Mouse (Mus musculus) limb, embryonic 15.5 days (tissue): ENCODE data around the gene Hsd17b3. TPM values are rescaled to one million over a fixed set of nuclear protein-coding genes. Genes with fewer than 3 reads are reported as not detected.
"Not testable (repeated sequence)": the region's sequence is repeated elsewhere in the genome, so short reads cannot be mapped to it uniquely, and the experiment has no call there.

Experiments
- ATAC-seq: fragments of 200-750 bp; cut with Nextera tagmentation; 2 replicates; pipeline ENCODE4 v1.8.0; 2017; ENCODE audit warnings: low read depth, moderate TSS enrichment; ENCODE audit not compliant: insufficient number of reproducible peaks, low FRiP score, low TSS enrichment
- H3K27ac ChIP-seq: fragments of 300-500 bp; sonication (generic); 2 replicates; pipeline ENCODE4 v1.5.1; 2015; ENCODE audit warnings: moderate library complexity, mild to moderate bottlenecking, inconsistent platforms
- H3K27me3 ChIP-seq: fragments of 300-500 bp; sonication (generic); 2 replicates; pipeline ENCODE4 v1.6.1; 2015; ENCODE audit warnings: inconsistent platforms
- H3K36me3 ChIP-seq: fragments of 300-500 bp; sonication (generic); 2 replicates; pipeline ENCODE4 v1.6.1; 2015; ENCODE audit warnings: inconsistent platforms
- H3K4me1 ChIP-seq: fragments of 300-500 bp; sonication (generic); 2 replicates; pipeline ENCODE4 v1.6.1; 2015; ENCODE audit warnings: inconsistent platforms
- H3K4me2 ChIP-seq: fragments of 300-500 bp; sonication (generic); 2 replicates; pipeline ENCODE4 v1.6.1; 2015; ENCODE audit warnings: mild to moderate bottlenecking, inconsistent platforms
- H3K4me3 ChIP-seq: fragments of 300-500 bp; sonication (generic); 2 replicates; pipeline ENCODE4 v1.5.1; 2015; ENCODE audit warnings: mild to moderate bottlenecking, inconsistent platforms
- H3K9ac ChIP-seq: fragments of 300-500 bp; sonication (generic); 2 replicates; pipeline ENCODE4 v1.6.1; 2015; ENCODE audit warnings: inconsistent platforms
- H3K9me3 ChIP-seq: fragments of 300-500 bp; sonication (generic); 2 replicates; pipeline ENCODE4 v1.6.1; 2016; ENCODE audit warnings: inconsistent platforms
- WGBS: fragments of 180-500 bp; shearing (Covaris S2); methylation state at CpG from one replicate; pipeline ENCODE4 v1.1.7; 2015; 5-methylcytosine and 5-hydroxymethylcytosine counted together
- polyA plus RNA-seq: library from polyadenylated mRNA; unstranded; fragments of >200 nt; fragmentation: Nextera tagmentation; extraction: Ambion mirVana; gene quantifications from 2 replicates; pipeline ENCODE4 v1.2.1, GENCODE M21; 2015

Hsd17b3 gene
- polyA plus RNA-seq, 1 experiment from 2014 or later, result not detected

DNA sequence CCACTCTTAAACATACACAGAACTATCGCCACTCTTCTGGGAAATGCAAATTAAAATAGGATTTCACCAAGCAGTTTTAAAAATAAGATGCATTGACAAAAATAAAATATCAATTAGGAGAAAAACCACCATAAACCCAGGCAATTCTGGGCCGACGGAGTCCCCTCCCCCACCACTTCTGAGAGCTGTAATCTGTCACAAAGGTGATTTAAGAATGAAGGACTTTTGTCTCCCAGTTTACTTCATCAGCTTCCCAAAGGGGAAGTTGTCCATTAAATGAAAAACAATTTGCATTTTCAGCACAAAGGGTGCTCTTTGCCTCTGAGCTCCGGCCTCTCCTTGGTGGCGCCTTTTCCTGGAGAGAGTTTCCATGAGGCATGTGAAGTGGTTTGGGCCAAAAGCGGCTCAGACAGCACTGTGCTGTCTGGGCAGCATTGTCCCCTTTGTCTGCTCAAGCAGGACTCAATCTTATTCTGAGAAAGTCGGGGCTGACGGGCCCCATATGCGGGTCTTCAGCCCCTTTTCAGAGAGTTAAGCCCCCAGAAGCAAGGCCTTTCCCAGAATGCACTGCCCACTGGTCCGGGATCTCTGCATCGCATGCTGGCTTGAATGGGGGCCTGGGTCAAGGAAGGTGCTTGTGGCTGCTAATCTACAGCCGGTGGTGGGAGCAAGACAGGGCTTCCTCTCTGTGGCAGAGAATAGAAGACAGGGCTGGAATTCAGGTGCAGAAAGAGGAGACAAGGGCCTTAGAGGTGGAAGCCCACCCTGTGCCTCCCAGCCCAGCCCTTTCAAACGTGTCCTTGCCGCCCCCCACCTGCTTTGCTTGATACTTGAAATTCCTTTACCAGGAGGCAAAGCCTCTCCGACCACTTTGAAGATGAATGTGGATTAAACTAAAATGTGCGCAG is 7.8 kb downstream of the Hsd17b3 start:
- H3K9ac ChIP-seq, result no peak overlapping the region
- no peak for ATAC-seq
- H3K4me1 ChIP-seq, result no peaks in the 10 kb centered on the region; the same call in 1 of the 2 replicates
- H3K9me3 ChIP-seq, result no peaks in the 10 kb centered on the region
- H3K27me3 ChIP-seq, result no peaks in the 10 kb centered on the region
- WGBS, result 48% methylated on average over 16 of the region's 16 CpGs
- no peak overlapping the region for H3K4me2 ChIP-seq
- H3K4me3 ChIP-seq, result no peak overlapping the region
- no peaks in the 10 kb centered on the region for H3K36me3 ChIP-seq
- H3K27ac ChIP-seq, result no peak overlapping the region

DNA sequence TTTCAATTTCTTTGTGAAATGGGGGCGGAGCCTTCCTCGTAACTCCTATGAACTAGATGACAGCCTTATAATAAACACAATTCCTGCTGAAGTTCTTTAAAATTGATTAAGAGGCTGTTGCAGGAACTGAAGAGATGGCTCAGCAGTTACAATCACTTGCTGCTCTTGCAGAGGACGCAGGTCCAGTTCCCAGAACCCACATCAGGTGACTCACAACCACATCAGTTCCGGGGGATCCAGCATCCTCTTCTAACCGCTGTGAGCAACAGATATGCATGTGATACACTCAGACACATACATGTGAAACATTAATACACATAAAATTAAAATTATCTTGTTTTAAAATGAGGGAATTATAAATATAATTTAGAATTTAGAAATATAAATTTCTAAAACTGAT is 11.4 kb downstream of the Hsd17b3 start:
- Histone ChIP-seq H3K36me3 (no peaks in the 10 kb centered on the region), H3K4me2 (no peak overlapping the region), H3K9ac (no peak overlapping the region), H3K9me3 (no peaks in the 10 kb centered on the region), H3K4me3 (no peak overlapping the region), H3K27me3 (no peaks in the 10 kb centered on the region), H3K4me1 (no peaks in the 10 kb centered on the region; the same call in 1 of the 2 replicates), H3K27ac (no peak overlapping the region)
- WGBS, result 83% methylated on average over 5 of the region's 5 CpGs
- ATAC-seq, result no peak

DNA sequence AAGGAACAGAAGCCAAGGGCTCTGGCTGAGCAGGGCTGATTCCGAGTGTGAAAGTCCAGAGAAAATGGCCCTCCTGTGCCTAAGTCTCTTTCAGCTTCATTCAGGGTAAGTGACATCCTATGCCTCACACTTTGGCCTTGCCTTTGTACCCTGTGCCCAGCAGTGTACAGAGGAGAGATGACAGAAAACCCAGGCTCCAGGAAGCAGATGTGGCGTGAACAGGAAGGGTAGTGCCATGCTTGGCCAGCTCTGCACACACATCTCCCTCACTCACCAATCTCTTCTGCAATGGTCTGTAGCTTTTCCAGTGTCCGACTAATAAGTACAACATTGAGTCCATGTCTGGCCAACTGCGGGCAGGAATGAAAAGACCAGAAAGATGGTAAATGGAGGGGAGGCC is 13.0 kb downstream of the Hsd17b3 start:
- no peaks in the 10 kb centered on the region for H3K9me3 ChIP-seq
- no peak overlapping the region for H3K4me2 ChIP-seq
- H3K4me1 ChIP-seq, result no peaks in the 10 kb centered on the region; the same call in 1 of the 2 replicates
- H3K36me3 ChIP-seq, result no peaks in the 10 kb centered on the region
- no peak for ATAC-seq
- 84% methylated on average over 4 of the region's 4 CpGs for WGBS
- no peak overlapping the region for H3K4me3 ChIP-seq
- no peak overlapping the region for H3K9ac ChIP-seq
- no peak overlapping the region for H3K27ac ChIP-seq
- H3K27me3 ChIP-seq, result no peaks in the 10 kb centered on the region

DNA sequence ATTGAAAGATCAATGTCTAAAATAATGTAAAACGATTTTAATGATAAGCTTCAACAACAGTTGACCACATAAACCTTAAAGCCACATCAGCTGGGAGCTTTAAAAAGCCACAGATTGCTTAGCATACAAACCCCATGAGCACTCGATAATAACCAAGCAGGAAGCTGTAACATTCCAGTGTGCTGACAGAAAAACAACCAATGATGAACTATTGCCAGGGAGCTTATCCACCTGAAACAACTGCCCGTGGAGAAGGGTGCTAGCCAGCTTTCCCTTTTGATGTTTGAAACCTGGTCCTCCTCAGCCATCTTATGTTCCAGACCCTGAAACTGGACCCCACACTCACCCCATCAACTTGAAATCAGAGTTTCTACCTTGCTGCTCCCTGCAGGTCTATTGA is 22.4 kb downstream of the Hsd17b3 start:
- WGBS, result 7% methylated on average over 3 of the region's 3 CpGs
- Histone ChIP-seq H3K27me3 (no peaks in the 10 kb centered on the region), H3K36me3 (no peaks in the 10 kb centered on the region), H3K9me3 (no peaks in the 10 kb centered on the region), H3K27ac (no peak overlapping the region), H3K9ac (no peak overlapping the region), H3K4me3 (no peak overlapping the region), H3K4me2 (no peak overlapping the region), H3K4me1 (peaks cover 6% of the 10 kb centered on the region; the same call in 1 of the 2 replicates)
- no peak for ATAC-seq

DNA sequence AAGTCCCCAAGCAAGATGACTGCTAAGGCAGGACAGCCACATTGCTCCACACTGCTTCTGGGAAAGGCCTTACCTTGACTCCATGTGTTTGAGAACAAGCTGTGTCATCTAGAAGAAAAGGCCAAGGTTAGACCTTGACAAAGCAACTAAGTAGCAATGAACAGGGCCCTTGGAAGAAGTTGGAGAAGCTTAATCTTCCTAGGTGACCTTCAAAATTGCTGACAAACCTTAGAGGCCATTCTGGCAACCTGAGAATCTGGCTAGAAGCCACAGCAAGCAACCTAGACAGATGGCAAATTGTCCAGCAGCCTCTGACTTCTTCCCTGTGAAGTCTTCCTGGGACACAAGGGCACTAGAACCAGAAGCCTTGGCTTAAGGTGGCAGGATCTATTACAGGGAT is 24.8 kb downstream of the Hsd17b3 start:
- Histone ChIP-seq H3K4me2 (no peak overlapping the region), H3K27me3 (no peaks in the 10 kb centered on the region)
- ATAC-seq, result no peak

DNA sequence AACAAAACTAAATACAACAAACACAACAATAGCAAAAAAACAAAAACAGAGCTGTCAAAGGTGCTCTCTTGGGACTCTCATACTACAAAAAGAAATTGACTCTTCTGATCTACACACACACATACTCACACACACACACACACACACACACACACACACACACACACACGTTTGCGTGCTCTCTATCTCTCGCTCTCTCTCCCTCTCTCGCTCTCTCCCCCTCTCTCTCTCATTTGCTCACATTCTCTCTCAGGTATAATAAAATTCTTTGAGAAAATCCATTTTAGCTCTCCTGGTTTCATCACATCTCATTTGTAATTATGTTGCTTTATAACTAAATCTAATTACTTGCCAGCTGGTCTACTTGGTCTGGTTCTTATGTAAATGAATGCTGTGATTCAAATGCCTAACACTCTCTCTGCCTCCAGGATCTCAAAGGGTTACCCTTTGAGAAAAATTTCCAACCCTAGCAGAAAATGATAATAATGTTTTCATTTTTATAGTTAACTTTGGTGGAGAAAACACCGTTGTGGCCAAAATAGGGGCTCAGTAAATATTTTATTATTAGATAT is 28.0 kb downstream of the Hsd17b3 start:
- WGBS, result 73% methylated on average over 5 of the region's 5 CpGs
- no peak overlapping the region for H3K27ac ChIP-seq
- H3K27me3 ChIP-seq, result no peaks in the 10 kb centered on the region
- no peak overlapping the region for H3K9ac ChIP-seq
- no peak for ATAC-seq
- no peaks in the 10 kb centered on the region for H3K4me1 ChIP-seq
- H3K4me3 ChIP-seq, result no peak overlapping the region
- no peaks in the 10 kb centered on the region for H3K9me3 ChIP-seq
- no peak overlapping the region for H3K4me2 ChIP-seq
- no peaks in the 10 kb centered on the region for H3K36me3 ChIP-seq

More for the DNA sequence above, 24.8 kb downstream of the Hsd17b3 start:
- H3K27ac ChIP-seq, result no peak overlapping the region
- no peak overlapping the region for H3K4me3 ChIP-seq
- no peak overlapping the region for H3K9ac ChIP-seq
- H3K9me3 ChIP-seq, result no peaks in the 10 kb centered on the region
- H3K36me3 ChIP-seq, result no peaks in the 10 kb centered on the region
- H3K4me1 ChIP-seq, result peaks cover 6% of the 10 kb centered on the region; the same call in 1 of the 2 replicates

DNA sequence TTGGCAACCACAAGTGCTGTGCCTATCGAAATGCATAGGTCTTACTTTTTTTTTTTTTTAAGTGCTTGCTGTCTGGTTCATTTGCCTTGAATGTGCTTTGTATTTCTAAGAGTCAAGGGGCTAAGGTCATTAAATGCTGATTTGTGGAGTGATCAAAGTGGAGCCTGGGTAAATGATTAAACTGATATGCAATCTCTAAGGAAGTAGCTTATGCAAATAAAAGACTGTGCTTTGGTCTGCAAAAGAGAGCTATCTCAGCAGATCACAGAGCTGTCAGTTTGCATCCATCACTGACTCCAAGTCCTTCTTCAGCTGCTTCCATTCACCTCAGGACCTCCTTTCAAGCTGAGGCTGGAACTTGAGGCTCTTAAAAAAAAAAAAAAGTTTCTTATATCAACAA is 35.1 kb downstream of the Hsd17b3 start:
- no peaks in the 10 kb centered on the region for H3K36me3 ChIP-seq
- H3K9me3 ChIP-seq, result no peaks in the 10 kb centered on the region
- WGBS, result 78% methylated on average over 1 of the region's 1 CpGs
- H3K4me1 ChIP-seq, result no peaks in the 10 kb centered on the region
- no peak overlapping the region for H3K27ac ChIP-seq
- H3K27me3 ChIP-seq, result no peaks in the 10 kb centered on the region
- no peak for ATAC-seq
- no peak overlapping the region for H3K9ac ChIP-seq
- no peak overlapping the region for H3K4me3 ChIP-seq
- H3K4me2 ChIP-seq, result no peak overlapping the region

DNA sequence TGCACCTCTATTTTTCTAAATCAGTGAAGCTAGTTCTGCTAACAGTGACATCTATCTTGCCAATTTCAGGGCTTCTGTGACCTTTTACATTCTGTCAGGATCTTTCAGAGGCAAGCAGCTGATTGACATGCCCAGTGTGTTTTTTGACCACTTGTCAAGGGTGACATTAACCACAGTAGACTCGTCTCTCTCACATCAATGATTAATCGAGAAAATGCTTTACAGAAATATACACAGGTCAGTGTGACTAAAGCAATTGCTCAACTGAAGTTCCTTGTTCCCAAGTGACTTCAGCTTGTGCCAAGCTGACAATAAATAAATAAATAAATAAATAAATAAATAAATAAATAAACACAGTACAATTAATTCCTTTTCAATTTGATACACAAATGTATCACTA is 36.7 kb downstream of the Hsd17b3 start:
- H3K9me3 ChIP-seq, H3K27me3 ChIP-seq, ATAC-seq, H3K27ac ChIP-seq, H3K9ac ChIP-seq, H3K4me3 ChIP-seq, H3K4me1 ChIP-seq, H3K4me2 ChIP-seq, H3K36me3 ChIP-seq: not testable (repeated sequence)
- 91% methylated on average over 2 of the region's 2 CpGs for WGBS

DNA sequence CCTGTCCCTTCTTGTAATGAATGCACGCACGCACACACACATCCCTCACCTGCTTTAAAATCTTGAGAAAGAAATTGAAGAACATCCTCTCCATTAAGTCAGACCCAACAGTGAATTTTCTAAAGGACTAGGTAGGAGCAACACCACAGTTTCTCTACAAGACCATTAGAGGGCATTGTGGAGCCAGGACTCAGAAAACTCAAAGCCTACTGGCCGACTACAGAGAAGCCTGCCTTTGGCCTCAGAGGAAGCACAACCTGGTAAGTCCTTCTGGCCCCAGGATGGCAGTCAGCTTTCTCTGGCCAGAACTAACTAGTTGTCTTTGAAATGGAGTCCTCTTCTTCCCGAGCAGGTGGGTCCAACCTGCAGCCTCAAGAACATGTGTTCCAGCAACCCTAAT is 38.1 kb downstream of the Hsd17b3 start:
- Histone ChIP-seq H3K36me3 (no peaks in the 10 kb centered on the region), H3K4me2 (no peak overlapping the region), H3K4me1 (no peaks in the 10 kb centered on the region), H3K27ac (no peak overlapping the region), H3K9ac (no peak overlapping the region), H3K27me3 (no peaks in the 10 kb centered on the region), H3K4me3 (no peak overlapping the region), H3K9me3 (no peaks in the 10 kb centered on the region)
- 66% methylated on average over 4 of the region's 4 CpGs for WGBS
- no peak for ATAC-seq

DNA sequence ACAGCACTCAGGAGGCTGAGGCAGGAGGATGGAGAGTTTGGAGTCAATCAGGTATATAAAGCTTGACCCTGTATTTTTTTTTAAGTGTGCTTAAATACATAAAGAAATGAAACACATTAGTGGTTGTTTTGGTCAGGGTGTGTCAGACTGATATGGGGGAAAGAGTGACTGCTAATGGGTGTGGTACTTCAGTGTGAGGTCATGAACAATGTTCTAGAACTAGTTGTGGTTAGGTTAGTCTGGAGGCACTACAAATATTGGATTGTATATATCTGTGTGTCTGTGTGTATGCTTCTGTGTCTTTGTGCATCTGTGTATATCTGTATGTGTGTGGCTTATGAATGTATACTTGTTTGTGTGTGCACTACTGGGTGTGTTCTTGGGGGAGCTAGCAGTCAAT is 39.5 kb downstream of the Hsd17b3 start:
- H3K4me1 ChIP-seq, result no peaks in the 10 kb centered on the region
- H3K4me2 ChIP-seq, result no peak overlapping the region
- H3K27ac ChIP-seq, result no peak overlapping the region
- no peak overlapping the region for H3K9ac ChIP-seq
- no peak for ATAC-seq
- H3K4me3 ChIP-seq, result no peak overlapping the region
- no peaks in the 10 kb centered on the region for H3K9me3 ChIP-seq
- no peaks in the 10 kb centered on the region for H3K36me3 ChIP-seq
- no peaks in the 10 kb centered on the region for H3K27me3 ChIP-seq

DNA sequence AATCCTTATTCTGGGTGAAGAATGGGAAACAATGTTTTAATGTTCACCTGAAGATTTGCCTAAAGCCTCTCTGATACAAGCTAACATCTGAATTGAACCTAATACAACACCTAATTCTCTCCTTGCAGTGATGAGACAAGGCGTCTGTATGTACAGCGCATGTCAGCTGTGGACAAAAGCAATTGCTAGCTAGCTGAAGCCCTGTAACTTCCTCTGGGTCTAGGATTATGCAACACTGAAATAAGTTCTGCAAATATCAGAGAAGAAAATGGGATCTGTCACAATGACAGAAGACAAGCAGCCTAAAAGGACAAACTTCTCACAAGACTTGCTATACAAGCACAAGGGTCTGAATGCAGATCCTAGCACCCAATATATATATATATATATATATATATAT is 40.6 kb downstream of the Hsd17b3 start:
- WGBS, result 96% methylated on average over 2 of the region's 2 CpGs
- no peak overlapping the region for H3K4me3 ChIP-seq
- no peaks in the 10 kb centered on the region for H3K4me1 ChIP-seq
- H3K9me3 ChIP-seq, result no peaks in the 10 kb centered on the region
- no peaks in the 10 kb centered on the region for H3K27me3 ChIP-seq
- no peaks in the 10 kb centered on the region for H3K36me3 ChIP-seq
- no peak overlapping the region for H3K27ac ChIP-seq
- no peak for ATAC-seq
- no peak overlapping the region for H3K4me2 ChIP-seq
- no peak overlapping the region for H3K9ac ChIP-seq

DNA sequence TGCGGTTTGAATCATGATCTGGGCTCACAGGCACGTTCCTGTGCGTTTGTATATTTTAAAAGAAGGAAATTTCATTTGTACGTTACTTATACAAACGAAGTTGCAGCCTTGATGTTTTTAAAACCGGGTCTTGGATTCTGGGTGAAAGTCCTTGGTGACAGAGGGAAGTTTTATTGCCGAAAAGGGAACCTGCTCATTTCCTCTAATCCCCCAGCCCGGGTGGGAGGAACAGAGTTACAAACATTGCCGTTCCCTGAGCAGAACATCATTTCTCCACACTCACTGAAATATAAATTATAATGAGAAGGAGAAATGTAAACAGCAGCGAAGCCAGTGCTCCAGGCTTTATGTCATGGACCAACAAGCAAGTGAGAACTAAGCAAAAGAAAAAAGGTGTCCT is 49.1 kb downstream of the Hsd17b3 start:
- no peak for ATAC-seq
- WGBS, result 19% methylated on average over 10 of the region's 10 CpGs
- no peaks in the 10 kb centered on the region for H3K36me3 ChIP-seq
- peaks cover 9% of the 10 kb centered on the region; the same call in 1 of the 2 replicates for H3K4me1 ChIP-seq
- H3K27me3 ChIP-seq, result 0 out of 2 replicates have a peak, but pooled peaks cover 3% of the 10 kb centered on the region
- no peak overlapping the region for H3K4me3 ChIP-seq
- H3K9ac ChIP-seq, result no peak overlapping the region
- no peaks in the 10 kb centered on the region for H3K9me3 ChIP-seq
- H3K4me2 ChIP-seq, result no peak overlapping the region
- no peak overlapping the region for H3K27ac ChIP-seq
